In the genomic region with DNA sequence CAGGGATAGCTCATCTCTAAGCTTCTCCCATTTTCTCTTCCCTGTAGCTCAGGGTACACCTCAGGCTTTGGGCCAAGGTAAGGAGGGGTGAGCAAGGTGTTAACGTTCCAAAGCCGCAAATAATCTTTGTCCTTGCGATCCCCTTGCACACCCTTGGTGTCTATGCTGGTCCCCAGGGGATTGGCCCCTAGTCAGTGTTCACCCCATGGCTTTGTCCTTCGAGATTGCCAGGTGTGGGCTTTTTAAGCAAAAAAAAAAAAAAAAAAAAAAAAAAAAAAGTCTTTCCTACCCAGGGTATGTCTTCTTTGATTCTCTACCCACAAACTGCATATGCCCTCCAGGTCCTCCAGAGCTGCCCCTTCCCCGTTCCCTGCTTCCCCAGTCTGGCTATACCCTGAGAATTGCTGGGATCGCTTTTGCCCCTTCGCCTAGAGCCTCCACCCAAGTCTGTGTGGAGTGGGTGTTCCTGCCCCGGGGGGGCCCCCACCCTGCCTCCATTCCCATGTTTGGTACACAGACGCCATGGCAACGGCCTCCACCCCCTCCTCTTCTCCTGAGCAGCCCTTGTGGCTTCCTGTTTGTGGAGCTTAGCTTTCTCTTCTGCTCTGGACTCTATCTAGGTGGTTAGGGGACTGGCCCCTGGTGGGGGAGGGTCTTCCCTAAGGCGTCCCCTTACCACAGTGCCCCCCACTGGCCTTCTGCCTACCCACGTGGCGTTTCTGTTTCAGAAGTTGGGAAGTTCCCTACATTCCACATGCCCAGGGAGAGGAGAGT, we compare ENCODE assay signal across 8 mouse cellular contexts. TPM values are rescaled to one million over a fixed set of nuclear protein-coding genes. Genes with fewer than 3 reads are reported as not detected.
DNase-seq lines count a peak whose midpoint lies in the region; ATAC-seq lines count a peak whose summit lies in the region.

No protein-coding gene starts in this region.

- WGBS in hindbrain, embryonic 16.5 days, result 31% methylated on average over 13 of the region's 13 CpGs
- WGBS in liver, embryonic 12.5 days (ENCODE audit: insufficient replicate concordance), result 9% methylated on average over 13 of the region's 13 CpGs

- peak overlapping the region; percentile 63 for H3K9ac ChIP-seq in hindbrain, embryonic 16.5 days (ENCODE audit: low read depth, low read length)
- H3K9ac ChIP-seq in liver, embryonic 12.5 days, result peak overlapping the region; percentile 71

- peak; percentile 86 for DNase-seq in CD4-positive, CD25-positive, alpha-beta regulatory T cell, adult 2 months (ENCODE audit: low read depth, low spot score)
- DNase-seq in adrenal gland, postnatal 10 days, result peak; percentile 68
- peak; percentile 45 to 60 for DNase-seq in gastrocnemius, adult 8-10 months (ENCODE audit: low spot score in 2 of 2)
- peak; percentile 81 for DNase-seq in thymus, postnatal 14 days
- DNase-seq in cerebellum, postnatal 25 days, result no peak

- peaks cover 15% of the 10 kb centered on the region for H3K27me3 ChIP-seq in hindbrain, embryonic 16.5 days (replicated peaks; ENCODE audit: control insufficient read depth, insufficient read depth, low read length)
- peaks cover 28% of the 10 kb centered on the region for H3K27me3 ChIP-seq in liver, embryonic 12.5 days (replicated peaks)

- peaks cover 25% of the 10 kb centered on the region for H3K4me1 ChIP-seq in hindbrain, embryonic 16.5 days (ENCODE audit: control insufficient read depth, insufficient read depth, low read depth, low read length)
- peaks cover 64% of the 10 kb centered on the region for H3K4me1 ChIP-seq in liver, embryonic 12.5 days

- H3K27ac ChIP-seq in hindbrain, embryonic 16.5 days (ENCODE audit: low read depth, low read length), result no peak overlapping the region
- peak overlapping the region; percentile 78 for H3K27ac ChIP-seq in liver, embryonic 12.5 days

- H3K4me2 ChIP-seq in hindbrain, embryonic 16.5 days (ENCODE audit: low read length), result peak overlapping the region; percentile 61
- H3K4me2 ChIP-seq in liver, embryonic 12.5 days, result peak overlapping the region; percentile 77

- H3K36me3 ChIP-seq in hindbrain, embryonic 16.5 days (ENCODE audit: control insufficient read depth, insufficient read depth, low read length), result peaks cover 4% of the 10 kb centered on the region; the same call in 1 of the 2 replicates
- peaks cover 19% of the 10 kb centered on the region for H3K36me3 ChIP-seq in liver, embryonic 12.5 days

- peak; percentile 15; the same call in 1 of the 2 replicates for ATAC-seq in hindbrain, embryonic 16.5 days
- peak; percentile 19 for ATAC-seq in liver, embryonic 12.5 days
- peak; percentile 15; the same call in 1 of the 2 replicates for ATAC-seq in monocyte, adult 5-6 weeks (replicated peaks; ENCODE audit: insufficient number of reproducible peaks, low FRiP score, low TSS enrichment, poor library complexity, severe bottlenecking)

- H3K9me3 ChIP-seq in hindbrain, embryonic 16.5 days (ENCODE audit: control insufficient read depth, low read length), result no peaks in the 10 kb centered on the region
- no peaks in the 10 kb centered on the region for H3K9me3 ChIP-seq in liver, embryonic 12.5 days (replicated peaks)

- H3K4me3 ChIP-seq in hindbrain, embryonic 16.5 days (ENCODE audit: low read length), result peak overlapping the region; percentile 46
- H3K4me3 ChIP-seq in liver, embryonic 12.5 days, result peak overlapping the region; percentile 65

RNA-seq across cellular contexts. Expression of a gene that starts 1.7 kb away (rescaled TPM):
- total RNA-seq in adrenal gland, postnatal 10 days (2021), result 100 to 1,000 TPM; 120 to 138 TPM
- total RNA-seq in gastrocnemius, adult 8-10 months (2022), result 10 to 100 TPM in 3 of 4 experiments, 1 to 10 TPM in 1; 9.0 to 14.8 (median 10.9) TPM
- 71.7 and 84.9 TPM in 2 replicates for polyA plus RNA-seq in hindbrain, embryonic 16.5 days (2015; fragmentation: Nextera tagmentation; extraction: Ambion mirVana)
- polyA plus RNA-seq in liver, embryonic 12.5 days (2016; fragmentation: Nextera tagmentation; extraction: Ambion mirVana), result 177 and 178 TPM in 2 replicates
- total RNA-seq in monocyte, adult 5-6 weeks (2017), result 185 to 298 TPM (median 202 TPM) in 3 replicates

RNA-seq across cellular contexts. Expression of a gene that starts 19.0 kb away (rescaled TPM):
- total RNA-seq in adrenal gland, postnatal 10 days (2021), result 1 to 10 TPM in 1 of 2 experiments, under 1 TPM in 1; 0.96 to 2.6 TPM
- not detected for total RNA-seq in gastrocnemius, adult 8-10 months (2022)
- 4.9 and 5.4 TPM in 2 replicates for polyA plus RNA-seq in hindbrain, embryonic 16.5 days (2015; fragmentation: Nextera tagmentation; extraction: Ambion mirVana)
- 0.55 and 0.79 TPM in 2 replicates for polyA plus RNA-seq in liver, embryonic 12.5 days (2016; fragmentation: Nextera tagmentation; extraction: Ambion mirVana)
- total RNA-seq in monocyte, adult 5-6 weeks (2017), result 7.5 TPM in 1 of 3 replicates, not detected in the others

RNA-seq across cellular contexts. Expression of a gene that starts 20.0 kb away (rescaled TPM):
- 1 to 10 TPM; 2.5 to 4.8 TPM for total RNA-seq in adrenal gland, postnatal 10 days (2021)
- total RNA-seq in gastrocnemius, adult 8-10 months (2022), result under 1 TPM in 1 of 4 experiments, not detected in 3; 0.20 TPM
- polyA plus RNA-seq in hindbrain, embryonic 16.5 days (2015; fragmentation: Nextera tagmentation; extraction: Ambion mirVana), result 32.9 and 42.5 TPM in 2 replicates
- 3.9 and 4.2 TPM in 2 replicates for polyA plus RNA-seq in liver, embryonic 12.5 days (2016; fragmentation: Nextera tagmentation; extraction: Ambion mirVana)
- 1.1 to 6.0 TPM (median 1.2 TPM) in 3 replicates for total RNA-seq in monocyte, adult 5-6 weeks (2017)

RNA-seq across cellular contexts. Expression of a gene that starts 26.4 kb away (rescaled TPM):
- 1 to 10 TPM in 1 of 2 experiments, under 1 TPM in 1; 0.97 to 1.3 TPM for total RNA-seq in adrenal gland, postnatal 10 days (2021)
- total RNA-seq in gastrocnemius, adult 8-10 months (2022), result not detected
- polyA plus RNA-seq in hindbrain, embryonic 16.5 days (2015; fragmentation: Nextera tagmentation; extraction: Ambion mirVana), result 0.11 and 0.23 TPM in 2 replicates
- polyA plus RNA-seq in liver, embryonic 12.5 days (2016; fragmentation: Nextera tagmentation; extraction: Ambion mirVana), result 1.1 and 1.3 TPM in 2 replicates
- total RNA-seq in monocyte, adult 5-6 weeks (2017), result 17.0 to 25.6 TPM (median 21.4 TPM) in 3 replicates

RNA-seq across cellular contexts. Expression of a gene that starts 54.2 kb away (rescaled TPM):
- under 1 TPM; 0.24 to 0.30 TPM for total RNA-seq in adrenal gland, postnatal 10 days (2021)
- total RNA-seq in gastrocnemius, adult 8-10 months (2022), result not detected
- polyA plus RNA-seq in hindbrain, embryonic 16.5 days (2015; fragmentation: Nextera tagmentation; extraction: Ambion mirVana), result 0.84 and 1.2 TPM in 2 replicates
- not detected in 2 replicates for polyA plus RNA-seq in liver, embryonic 12.5 days (2016; fragmentation: Nextera tagmentation; extraction: Ambion mirVana)
- total RNA-seq in monocyte, adult 5-6 weeks (2017), result not detected in 3 replicates

Comparison
In these comparisons a context has a peak if more than half of its experiments do, and no peak if none do; other contexts are left out.
1. DNase-seq: peak in CD4-positive, CD25-positive, alpha-beta regulatory T cell, adult 2 months (single experiment), adrenal gland, postnatal 10 days (single experiment), gastrocnemius, adult 8-10 months (2 of 2) and thymus, postnatal 14 days (single experiment); none in cerebellum, postnatal 25 days (0 of 2).
2. RNA of a gene that starts 1.7 kb away (total RNA-seq): 185 to 298 TPM in monocyte, adult 5-6 weeks and 120 to 138 TPM in adrenal gland, postnatal 10 days; 9.0 to 14.8 TPM in gastrocnemius, adult 8-10 months; every median in the first group is over 4 times any median in the second.
3. Peak in every context shown above with its lines, with median percentiles within 50 percentile points of each other: ATAC-seq.